Mouse (Mus musculus) large intestine, adult 2 months (tissue): ENCODE results near the gene Plscr3. TPM values are rescaled to one million over a fixed set of nuclear protein-coding genes. Genes with fewer than 3 reads are reported as not detected.

Source experiments
- DNase-seq: peaks from one replicate; pipeline ENCODE4 v3.0.0-alpha.2; 2012; ENCODE audit warnings: low read depth, low spot score
- WGBS: fragments of 180-500 bp; shearing (Covaris S2); methylation state at CpG from one replicate; pipeline ENCODE4 v1.1.7; 2018; 5-methylcytosine and 5-hydroxymethylcytosine counted together
- polyA plus RNA-seq: library from polyadenylated mRNA; depleted of rRNA; stranded (reverse); fragments of >200 nt; gene quantifications from 2 replicates; pipeline ENCODE4 v1.2.3, GENCODE M21; 2012

Gene Plscr3
- polyA plus RNA-seq, 1 experiment = 36.1 TPM

GRCm38 (mm10) chr11:69822080-69822479 is 24.1 kb upstream of the Plscr3 start, which contains the start of gene Spem1:
Gene Spem1 (minus strand): TSS chr11:69822180.
- WGBS = 82% methylated on average over 3 of the region's 3 CpGs
- DNase-seq = no peak

- WGBS = 63% methylated on average over 2 of the region's 2 CpGs
- no peak for DNase-seq
Observed at GRCm38 (mm10) chr11:69823456-69823855, 22.7 kb upstream of the Plscr3 start.

- WGBS = 77% methylated on average over 5 of the region's 5 CpGs
- DNase-seq = no peak
Observed at GRCm38 (mm10) chr11:69828832-69829231, 17.3 kb upstream of the Plscr3 start.

GRCm38 (mm10) chr11:69833554-69833953 is 12.6 kb upstream of the Plscr3 start:
- 70% methylated on average over 8 of the region's 8 CpGs for WGBS

GRCm38 (mm10) chr11:69834001-69834549 is 12.1 kb upstream of the Plscr3 start:
- DNase-seq = no peak
- WGBS = 19% methylated on average over 46 of the region's 48 CpGs

More at GRCm38 (mm10) chr11:69833554-69833953, 12.6 kb upstream of the Plscr3 start:
- DNase-seq = no peak

- 74% methylated on average over 9 of the region's 9 CpGs for WGBS
- no peak for DNase-seq
Observed at GRCm38 (mm10) chr11:69835326-69835965, 10.7 kb upstream of the Plscr3 start.

GRCm38 (mm10) chr11:69835966-69836335 is 10.2 kb upstream of the Plscr3 start:
- 22% methylated on average over 4 of the region's 4 CpGs for WGBS

GRCm38 (mm10) chr11:69836703-69837576 is 9.2 kb upstream of the Plscr3 start:
- 5% methylated on average over 50 of the region's 52 CpGs for WGBS
- DNase-seq = no peak

More at GRCm38 (mm10) chr11:69835966-69836335, 10.2 kb upstream of the Plscr3 start:
- no peak for DNase-seq

- under 1% methylated on average over 32 of the region's 32 CpGs for WGBS
- DNase-seq = no peak
Observed at GRCm38 (mm10) chr11:69837604-69837951, 8.6 kb upstream of the Plscr3 start, which contains the start of gene Nlgn2. Gene Nlgn2 (minus strand): TSS chr11:69837784.

- peak; percentile 91 for DNase-seq
- under 1% methylated on average over 34 of the region's 34 CpGs for WGBS
Observed at GRCm38 (mm10) chr11:69837952-69838713, 8.0 kb upstream of the Plscr3 start, which contains the start of gene Tmem256. Gene Tmem256 (plus strand): TSS chr11:69838514.

GRCm38 (mm10) chr11:69838714-69839104 is 7.5 kb upstream of the Plscr3 start:
- under 1% methylated on average over 7 of the region's 7 CpGs for WGBS
- DNase-seq = no peak

GRCm38 (mm10) chr11:69846738-69847688 is 837 bp downstream of the Plscr3 start:
- no peak for DNase-seq
- 8% methylated on average over 37 of the region's 37 CpGs for WGBS

GRCm38 (mm10) chr11:69848021-69848420 is 1.8 kb downstream of the Plscr3 start:
- 91% methylated on average over 6 of the region's 6 CpGs for WGBS
- no peak for DNase-seq

- 70% methylated on average over 9 of the region's 9 CpGs for WGBS
- DNase-seq = no peak
Observed at GRCm38 (mm10) chr11:69849128-69849527, 3.0 kb downstream of the Plscr3 start.

GRCm38 (mm10) chr11:69849884-69850283 is 3.7 kb downstream of the Plscr3 start:
- no peak for DNase-seq
- 87% methylated on average over 15 of the region's 15 CpGs for WGBS

- DNase-seq = no peak
- WGBS = 71% methylated on average over 8 of the region's 8 CpGs
Observed at GRCm38 (mm10) chr11:69850754-69851153, 4.6 kb downstream of the Plscr3 start.

GRCm38 (mm10) chr11:69853994-69854393 is 7.8 kb downstream of the Plscr3 start:
- 63% methylated on average over 7 of the region's 7 CpGs for WGBS
- no peak for DNase-seq

- DNase-seq = no peak
- WGBS = 74% methylated on average over 10 of the region's 10 CpGs
Observed at GRCm38 (mm10) chr11:69854680-69855079, 8.5 kb downstream of the Plscr3 start.

- 67% methylated on average over 16 of the region's 16 CpGs for WGBS
- no peak for DNase-seq
Observed at GRCm38 (mm10) chr11:69855347-69855746, 9.2 kb downstream of the Plscr3 start.
